In the genomic region with DNA sequence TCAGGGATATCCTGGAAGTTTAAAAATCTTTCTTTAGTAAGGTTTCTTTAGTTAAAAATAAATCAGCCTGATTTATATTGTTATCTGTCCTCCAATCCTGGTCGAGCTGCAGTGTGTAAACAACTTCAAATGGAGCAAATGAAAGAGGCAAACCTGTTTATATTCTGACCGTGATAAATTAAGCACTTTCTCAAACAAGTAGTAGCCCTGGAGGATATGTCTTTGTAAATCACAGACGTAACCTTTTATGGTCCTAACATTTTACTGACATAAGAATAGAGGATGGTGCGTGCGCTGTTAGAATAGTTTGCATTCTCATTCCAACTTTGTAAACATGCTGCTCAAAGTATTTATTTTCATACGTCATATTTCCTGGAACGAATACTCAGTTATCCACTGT, we compare ENCODE assay signal across 20 mouse cellular contexts.
A peak's percentile ranks its signal among the peaks of the same experiment; 100 is the strongest.
DNase-seq lines count a peak whose midpoint lies in the region; ATAC-seq and TF ChIP-seq lines count a peak whose summit lies in the region.
"Had no signal": no experiment of that assay in that cellular context is flagged by ENCODE, and none has a peak within 500 bp of the region (broad histone marks: within the 10 kb centered on the region; RNA-seq: fewer than 3 reads in every experiment).

No protein-coding gene starts in this region.

- no peak for TF ChIP-seq EP300 in stomach, postnatal 0 days (optimal IDR thresholded peaks at IDR 0.05)

- peaks cover 12% of the 10 kb centered on the region; the same call in 1 of the 2 replicates for H3K4me1 ChIP-seq in intestine, embryonic 14.5 days (replicated peaks; ENCODE audit: control insufficient read depth, insufficient read depth, low read length)
- H3K4me1 ChIP-seq in intestine, postnatal 0 days (replicated peaks; ENCODE audit: control insufficient read depth, insufficient read depth, low read length), result no peaks in the 10 kb centered on the region
- H3K4me1 ChIP-seq in kidney, postnatal 0 days (replicated peaks; ENCODE audit: insufficient read depth, low read length), result no peaks in the 10 kb centered on the region
- no peaks in the 10 kb centered on the region for H3K4me1 ChIP-seq in intestine, embryonic 15.5 days (replicated peaks)
- H3K4me1 ChIP-seq in stomach, postnatal 0 days (replicated peaks; ENCODE audit: control insufficient read depth, insufficient read depth), result no peaks in the 10 kb centered on the region; the same call in none of the 2 replicates
- H3K4me1 ChIP-seq: embryonic facial prominence, embryonic 12.5 days; heart, embryonic 15.5 days; hindbrain, embryonic 13.5 days had no signal

- TF ChIP-seq CTCF in intestine, postnatal 0 days (IDR thresholded peaks at IDR 0.05; ENCODE audit: low read depth), result no peak
- TF ChIP-seq CTCF in kidney, postnatal 0 days (IDR thresholded peaks at IDR 0.05; ENCODE audit: low read depth), result no peak
- TF ChIP-seq CTCF in stomach, postnatal 0 days (IDR thresholded peaks at IDR 0.05; ENCODE audit: low read depth), result no peak

- no peak for ATAC-seq in intestine, embryonic 14.5 days (replicated peaks; ENCODE audit: low FRiP score, low TSS enrichment, low read depth)
- no peak for ATAC-seq in intestine, postnatal 0 days
- ATAC-seq in kidney, postnatal 0 days (replicated peaks; ENCODE audit: low FRiP score, low read depth), result no peak
- ATAC-seq in intestine, embryonic 15.5 days, result peak; percentile 59; the same call in 1 of the 2 replicates
- ATAC-seq in stomach, postnatal 0 days (ENCODE audit: low FRiP score, low TSS enrichment), result peak; percentile 32; the same call in 1 of the 2 replicates
- ATAC-seq in CD4-positive, CD25-positive, alpha-beta regulatory T cell, adult 4 months, result no peak
- ATAC-seq: forebrain, embryonic 16.5 days had no signal

- H3K27ac ChIP-seq in intestine, embryonic 14.5 days (ENCODE audit: low read depth), result peak overlapping the region; percentile 47; the same call in 1 of the 2 replicates
- no peak overlapping the region for H3K27ac ChIP-seq in intestine, postnatal 0 days (ENCODE audit: low read depth, low read length)
- no peak overlapping the region for H3K27ac ChIP-seq in kidney, postnatal 0 days
- no peak overlapping the region for H3K27ac ChIP-seq in intestine, embryonic 15.5 days
- no peak overlapping the region for H3K27ac ChIP-seq in stomach, postnatal 0 days (replicated peaks)
- H3K27ac ChIP-seq: embryonic facial prominence, embryonic 12.5 days; heart, adult 2 months; heart, embryonic 15.5 days; hindbrain, embryonic 13.5 days had no signal

- no peak for DNase-seq in intestine, embryonic 14.5 days (ENCODE audit: low spot score)
- peak; percentile 72 for DNase-seq in kidney, postnatal 0 days (ENCODE audit: low spot score)
- no peak for DNase-seq in kidney, postnatal 4 days
- DNase-seq in stomach, postnatal 0 days (ENCODE audit: low spot score), result no peak
- DNase-seq: adrenal gland, postnatal 10 days; B cell, adult 2 months; cerebellum, adult 11 months; cerebellum, adult 9-10 months; cerebellum, postnatal 25 days; gastrocnemius, postnatal 14 days; heart, adult 2 months; heart, postnatal 14 days had no signal

- H3K9ac ChIP-seq in intestine, embryonic 14.5 days (ENCODE audit: low read length), result no peak overlapping the region
- no peak overlapping the region for H3K9ac ChIP-seq in intestine, postnatal 0 days (ENCODE audit: low read depth, low read length)
- H3K9ac ChIP-seq in kidney, postnatal 0 days (ENCODE audit: low read depth, low read length), result no peak overlapping the region
- H3K9ac ChIP-seq in intestine, embryonic 15.5 days, result no peak overlapping the region
- no peak overlapping the region for H3K9ac ChIP-seq in stomach, postnatal 0 days (ENCODE audit: low read length)
- H3K9ac ChIP-seq: embryonic facial prominence, embryonic 12.5 days; heart, embryonic 15.5 days; hindbrain, embryonic 13.5 days had no signal

- no peaks in the 10 kb centered on the region for H3K36me3 ChIP-seq in intestine, embryonic 14.5 days (ENCODE audit: control insufficient read depth, insufficient read depth, low read length)
- no peaks in the 10 kb centered on the region for H3K36me3 ChIP-seq in intestine, postnatal 0 days (ENCODE audit: control insufficient read depth, insufficient read depth)
- no peaks in the 10 kb centered on the region for H3K36me3 ChIP-seq in kidney, postnatal 0 days (ENCODE audit: insufficient read depth, low read length)
- H3K36me3 ChIP-seq in intestine, embryonic 15.5 days, result no peaks in the 10 kb centered on the region
- no peaks in the 10 kb centered on the region for H3K36me3 ChIP-seq in stomach, postnatal 0 days (ENCODE audit: control insufficient read depth, insufficient read depth, low read length)
- H3K36me3 ChIP-seq: embryonic facial prominence, embryonic 12.5 days; heart, embryonic 15.5 days; hindbrain, embryonic 13.5 days had no signal

- no peaks in the 10 kb centered on the region for H3K9me3 ChIP-seq in intestine, embryonic 14.5 days (ENCODE audit: control insufficient read depth, low read length)
- H3K9me3 ChIP-seq in intestine, postnatal 0 days (ENCODE audit: control insufficient read depth), result no peaks in the 10 kb centered on the region
- no peaks in the 10 kb centered on the region for H3K9me3 ChIP-seq in kidney, postnatal 0 days (replicated peaks; ENCODE audit: low read length)
- H3K9me3 ChIP-seq in intestine, embryonic 15.5 days, result no peaks in the 10 kb centered on the region
- no peaks in the 10 kb centered on the region for H3K9me3 ChIP-seq in stomach, postnatal 0 days (ENCODE audit: control insufficient read depth, low read length)
- H3K9me3 ChIP-seq: embryonic facial prominence, embryonic 12.5 days; heart, embryonic 15.5 days; hindbrain, embryonic 13.5 days had no signal

- H3K4me2 ChIP-seq in intestine, embryonic 14.5 days (ENCODE audit: low read length), result no peak overlapping the region
- H3K4me2 ChIP-seq in intestine, postnatal 0 days (replicated peaks; ENCODE audit: low read depth), result no peak overlapping the region
- no peak overlapping the region for H3K4me2 ChIP-seq in kidney, postnatal 0 days (ENCODE audit: low read length)
- no peak overlapping the region for H3K4me2 ChIP-seq in intestine, embryonic 15.5 days (replicated peaks)
- H3K4me2 ChIP-seq in stomach, postnatal 0 days (replicated peaks; ENCODE audit: low read depth), result no peak overlapping the region
- H3K4me2 ChIP-seq: embryonic facial prominence, embryonic 12.5 days; heart, embryonic 11.5 days; heart, embryonic 15.5 days; hindbrain, embryonic 13.5 days had no signal

- H3K27me3 ChIP-seq in intestine, embryonic 14.5 days (replicated peaks; ENCODE audit: control insufficient read depth, insufficient read depth, low read length), result no peaks in the 10 kb centered on the region
- H3K27me3 ChIP-seq in intestine, postnatal 0 days (replicated peaks; ENCODE audit: control insufficient read depth, insufficient read depth, low read length), result no peaks in the 10 kb centered on the region
- no peaks in the 10 kb centered on the region for H3K27me3 ChIP-seq in kidney, postnatal 0 days (ENCODE audit: insufficient read depth, low read length)
- no peaks in the 10 kb centered on the region for H3K27me3 ChIP-seq in intestine, embryonic 15.5 days (replicated peaks)
- H3K27me3 ChIP-seq in stomach, postnatal 0 days (ENCODE audit: control insufficient read depth, insufficient read depth, low read length), result no peaks in the 10 kb centered on the region
- H3K27me3 ChIP-seq: embryonic facial prominence, embryonic 12.5 days; heart, embryonic 15.5 days; hindbrain, embryonic 13.5 days had no signal

- 12% methylated on average over 7 of the region's 7 CpGs for WGBS in intestine, embryonic 14.5 days
- WGBS in intestine, postnatal 0 days, result 22% methylated on average over 7 of the region's 7 CpGs
- 30% methylated on average over 7 of the region's 7 CpGs for WGBS in kidney, postnatal 0 days
- WGBS in intestine, embryonic 15.5 days, result 16% methylated on average over 7 of the region's 7 CpGs
- WGBS in stomach, postnatal 0 days, result 13% methylated on average over 7 of the region's 7 CpGs

- no peak overlapping the region for H3K4me3 ChIP-seq in intestine, embryonic 14.5 days (ENCODE audit: low read depth, low read length)
- H3K4me3 ChIP-seq in intestine, postnatal 0 days (ENCODE audit: low read depth, low read length), result no peak overlapping the region
- no peak overlapping the region for H3K4me3 ChIP-seq in kidney, postnatal 0 days (replicated peaks; ENCODE audit: low read depth, low read length)
- H3K4me3 ChIP-seq in intestine, embryonic 15.5 days (replicated peaks), result no peak overlapping the region
- no peak overlapping the region for H3K4me3 ChIP-seq in stomach, postnatal 0 days (ENCODE audit: low read depth, low read length)
- H3K4me3 ChIP-seq: embryonic facial prominence, embryonic 12.5 days; heart, adult 2 months; heart, embryonic 15.5 days; hindbrain, embryonic 13.5 days had no signal

Comparison
In these comparisons a context has a peak if more than half of its experiments do, and no peak if none do; other contexts are left out.
1. ATAC-seq: peak in intestine, embryonic 15.5 days (single experiment) and stomach, postnatal 0 days (single experiment); none in intestine, embryonic 14.5 days (single experiment), intestine, postnatal 0 days (single experiment), kidney, postnatal 0 days (single experiment) and CD4-positive, CD25-positive, alpha-beta regulatory T cell, adult 4 months (single experiment).